Mouse (Mus musculus) neural tube, embryonic 14.5 days (tissue): Measurements from ENCODE around the gene Mmrn2. TPM values are rescaled to one million over a fixed set of nuclear protein-coding genes. Genes with fewer than 3 reads are reported as not detected.
A peak's percentile ranks its signal among the peaks of the same experiment; 100 is the strongest.

Experiments used
- ATAC-seq: fragments of 200-750 bp; cut with Nextera tagmentation; 2 replicates; pipeline ENCODE4 v1.8.0; 2017; ENCODE audit warnings: low read depth, mild to moderate bottlenecking, moderate TSS enrichment, moderate library complexity
- H3K27ac ChIP-seq: fragments of 300-500 bp; sonication (generic); 2 replicates; pipeline ENCODE4 v1.5.1; 2014; ENCODE audit warnings: low read depth, mild to moderate bottlenecking, control low read depth, low read length, moderate library complexity, mixed read lengths
- H3K27me3 ChIP-seq: fragments of 300-500 bp; sonication (generic); 2 replicates; pipeline ENCODE4 v1.6.1; 2014; ENCODE audit warnings: low read length; ENCODE audit not compliant: control insufficient read depth, insufficient read depth
- H3K36me3 ChIP-seq: fragments of 300-500 bp; sonication (generic); 2 replicates; pipeline ENCODE4 v1.6.1; 2014; ENCODE audit warnings: low read length, mixed read lengths; ENCODE audit not compliant: control insufficient read depth, insufficient read depth
- H3K4me1 ChIP-seq: fragments of 300-500 bp; sonication (generic); 2 replicates; pipeline ENCODE4 v1.6.1; 2014; ENCODE audit warnings: low read length; ENCODE audit not compliant: control insufficient read depth, insufficient read depth
- H3K4me2 ChIP-seq: fragments of 300-500 bp; sonication (generic); 2 replicates; pipeline ENCODE4 v1.6.1; 2014; ENCODE audit warnings: mild to moderate bottlenecking, low read depth, low read length, control low read depth
- H3K4me3 ChIP-seq: fragments of 300-500 bp; sonication (generic); 2 replicates; pipeline ENCODE4 v1.5.1; 2014; ENCODE audit warnings: low read depth, low read length, control low read depth, mixed read lengths
- H3K9ac ChIP-seq: fragments of 300-500 bp; sonication (generic); replicated peaks from 2 replicates; pipeline ENCODE4 v1.6.1; 2014; ENCODE audit warnings: low read depth, mild to moderate bottlenecking, control low read depth, low read length, mixed read lengths
- H3K9me3 ChIP-seq: fragments of 300-500 bp; sonication (generic); 2 replicates; pipeline ENCODE4 v1.6.1; 2016; ENCODE audit warnings: low read length; ENCODE audit not compliant: control insufficient read depth
- WGBS: fragments of 180-500 bp; shearing (Covaris S2); extraction: QIAGEN DNeasy Blood & Tissue Kit; methylation state at CpG from one replicate; pipeline ENCODE4 v1.1.7; 2014; 5-methylcytosine and 5-hydroxymethylcytosine counted together
- polyA plus RNA-seq: library from polyadenylated mRNA; unstranded; fragments of >200 nt; fragmentation: Nextera tagmentation; extraction: Ambion mirVana; gene quantifications from 2 replicates; pipeline ENCODE4 v1.2.1, GENCODE M21; 2014

The Mmrn2 gene
- polyA plus RNA-seq, 1 experiment from 2014 or later, result 2.4 TPM

- 50% methylated on average over 11 of the region's 11 CpGs for WGBS
- Histone ChIP-seq H3K27me3 (no peaks in the 10 kb centered on the region), H3K4me2 (no peak overlapping the region), H3K36me3 (no peaks in the 10 kb centered on the region), H3K4me1 (peaks cover 4% of the 10 kb centered on the region), H3K9me3 (no peaks in the 10 kb centered on the region), H3K27ac (no peak overlapping the region), H3K9ac (no peak overlapping the region), H3K4me3 (no peak overlapping the region)
- ATAC-seq, result peak; percentile 32; the same call in 1 of the 2 replicates
These were observed 3.5 kb downstream of the Mmrn2 start for GRCm38 (mm10) chr14:34378560-34379331.

DNA sequence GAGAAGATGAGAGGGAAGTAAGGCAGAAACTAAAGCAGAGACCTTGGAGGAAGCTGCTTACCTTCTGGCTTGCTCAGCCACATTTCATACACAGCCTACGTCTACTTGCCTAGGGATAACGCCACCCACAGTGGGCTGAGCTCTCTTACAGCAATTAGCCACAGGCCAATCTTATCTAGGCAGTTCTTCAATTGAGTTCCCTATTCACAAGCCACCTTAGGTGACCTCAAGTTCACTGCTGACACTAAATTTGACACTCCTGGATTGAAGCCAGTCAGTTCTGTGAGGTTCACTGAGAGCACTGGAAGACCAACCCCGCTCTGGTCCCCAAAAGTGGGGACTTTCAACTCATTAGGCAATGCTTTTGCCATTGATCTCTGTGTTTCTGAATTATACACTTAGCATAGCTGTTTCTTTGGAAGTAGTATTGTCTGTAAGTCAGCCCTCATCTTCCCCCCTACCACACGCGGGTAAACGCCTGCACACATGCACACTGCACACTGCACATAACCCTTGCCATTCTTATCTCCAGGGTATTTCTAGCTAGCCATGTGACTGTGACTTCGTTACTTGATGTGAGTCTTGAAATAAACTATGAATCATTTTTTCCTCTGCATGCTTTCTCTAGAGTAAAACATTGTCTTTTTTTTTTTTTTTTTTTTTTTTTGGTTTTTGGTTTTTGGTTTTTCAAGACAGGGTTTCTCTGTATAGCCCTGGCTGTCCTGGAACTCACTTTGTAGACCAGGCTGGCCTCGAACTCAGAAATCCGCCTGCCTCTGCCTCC is 7.8 kb downstream of the Mmrn2 start:
- WGBS, result 95% methylated on average over 9 of the region's 9 CpGs
- ATAC-seq, result no peak
- Histone ChIP-seq H3K27me3 (no peaks in the 10 kb centered on the region), H3K9me3 (no peaks in the 10 kb centered on the region), H3K4me3 (no peak overlapping the region), H3K4me1 (no peaks in the 10 kb centered on the region), H3K27ac (no peak overlapping the region), H3K4me2 (no peak overlapping the region), H3K9ac (no peak overlapping the region), H3K36me3 (no peaks in the 10 kb centered on the region)

GRCm38 (mm10) chr14:34393295-34393694 is 18.0 kb downstream of the Mmrn2 start:
- no peak overlapping the region for H3K9ac ChIP-seq
- no peak for ATAC-seq
- 60% methylated on average over 4 of the region's 4 CpGs for WGBS
- no peak overlapping the region for H3K4me2 ChIP-seq
- no peaks in the 10 kb centered on the region; the same call in 1 of the 2 replicates for H3K9me3 ChIP-seq
- H3K27ac ChIP-seq, result no peak overlapping the region
- H3K27me3 ChIP-seq, result no peaks in the 10 kb centered on the region
- H3K36me3 ChIP-seq, result no peaks in the 10 kb centered on the region
- H3K4me1 ChIP-seq, result no peaks in the 10 kb centered on the region
- H3K4me3 ChIP-seq, result no peak overlapping the region

- H3K36me3 ChIP-seq, result no peaks in the 10 kb centered on the region
- H3K9ac ChIP-seq, result no peak overlapping the region
- ATAC-seq, result no peak
- no peaks in the 10 kb centered on the region for H3K27me3 ChIP-seq
- no peak overlapping the region for H3K4me3 ChIP-seq
- no peaks in the 10 kb centered on the region; the same call in 1 of the 2 replicates for H3K9me3 ChIP-seq
- no peaks in the 10 kb centered on the region for H3K4me1 ChIP-seq
- H3K27ac ChIP-seq, result no peak overlapping the region
- no peak overlapping the region for H3K4me2 ChIP-seq
- 88% methylated on average over 5 of the region's 5 CpGs for WGBS
These were observed 22.6 kb downstream of the Mmrn2 start for GRCm38 (mm10) chr14:34397871-34398270.

GRCm38 (mm10) chr14:34398901-34399300 is 23.6 kb downstream of the Mmrn2 start:
- no peaks in the 10 kb centered on the region for H3K4me1 ChIP-seq
- H3K9ac ChIP-seq, result no peak overlapping the region
- H3K27ac ChIP-seq, result no peak overlapping the region
- no peaks in the 10 kb centered on the region for H3K36me3 ChIP-seq
- no peak overlapping the region for H3K4me3 ChIP-seq
- no peaks in the 10 kb centered on the region; the same call in 1 of the 2 replicates for H3K9me3 ChIP-seq
- no peak overlapping the region for H3K4me2 ChIP-seq
- no peaks in the 10 kb centered on the region for H3K27me3 ChIP-seq
- 94% methylated on average over 21 of the region's 21 CpGs for WGBS
- ATAC-seq, result no peak

GRCm38 (mm10) chr14:34399301-34399700 is 24.0 kb downstream of the Mmrn2 start:
- no peaks in the 10 kb centered on the region for H3K36me3 ChIP-seq
- no peaks in the 10 kb centered on the region; the same call in 1 of the 2 replicates for H3K9me3 ChIP-seq
- WGBS, result 94% methylated on average over 6 of the region's 6 CpGs
- no peak overlapping the region for H3K9ac ChIP-seq
- no peak for ATAC-seq
- H3K27ac ChIP-seq, result no peak overlapping the region
- no peak overlapping the region for H3K4me3 ChIP-seq
- no peak overlapping the region for H3K4me2 ChIP-seq
- no peaks in the 10 kb centered on the region for H3K4me1 ChIP-seq
- H3K27me3 ChIP-seq, result no peaks in the 10 kb centered on the region

DNA sequence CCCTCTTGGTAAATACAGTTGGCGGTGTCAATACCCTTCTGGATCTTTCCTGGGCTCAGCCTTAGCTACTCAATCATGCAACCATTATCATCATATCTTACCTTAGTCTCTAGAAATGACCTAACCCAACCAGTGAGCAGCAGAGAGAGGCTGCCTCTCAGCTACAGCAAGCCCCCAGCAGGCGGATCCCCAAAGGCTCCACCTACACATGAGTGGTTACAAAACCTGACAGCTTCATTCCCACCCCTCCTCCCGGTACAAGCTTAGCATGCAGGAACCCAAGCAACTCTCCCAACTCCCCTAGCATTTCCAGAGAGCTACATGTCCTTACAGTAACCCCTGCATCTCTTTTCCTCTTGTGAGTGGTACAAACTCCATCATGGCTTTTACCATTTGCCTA is 24.8 kb downstream of the Mmrn2 start:
- Histone ChIP-seq H3K36me3 (no peaks in the 10 kb centered on the region), H3K4me2 (no peak overlapping the region), H3K27ac (no peak overlapping the region), H3K4me1 (no peaks in the 10 kb centered on the region), H3K4me3 (no peak overlapping the region), H3K9me3 (no peaks in the 10 kb centered on the region; the same call in 1 of the 2 replicates), H3K27me3 (no peaks in the 10 kb centered on the region), H3K9ac (no peak overlapping the region)
- ATAC-seq, result no peak
- WGBS, result 98% methylated on average over 3 of the region's 3 CpGs

- Histone ChIP-seq H3K4me3 (no peak overlapping the region), H3K9me3 (no peaks in the 10 kb centered on the region; the same call in 1 of the 2 replicates), H3K4me2 (no peak overlapping the region), H3K27ac (no peak overlapping the region), H3K27me3 (no peaks in the 10 kb centered on the region), H3K9ac (no peak overlapping the region), H3K36me3 (no peaks in the 10 kb centered on the region), H3K4me1 (no peaks in the 10 kb centered on the region)
- WGBS, result 55% methylated on average over 6 of the region's 6 CpGs
- ATAC-seq, result no peak
These were observed 25.9 kb downstream of the Mmrn2 start for GRCm38 (mm10) chr14:34401135-34401534.

DNA sequence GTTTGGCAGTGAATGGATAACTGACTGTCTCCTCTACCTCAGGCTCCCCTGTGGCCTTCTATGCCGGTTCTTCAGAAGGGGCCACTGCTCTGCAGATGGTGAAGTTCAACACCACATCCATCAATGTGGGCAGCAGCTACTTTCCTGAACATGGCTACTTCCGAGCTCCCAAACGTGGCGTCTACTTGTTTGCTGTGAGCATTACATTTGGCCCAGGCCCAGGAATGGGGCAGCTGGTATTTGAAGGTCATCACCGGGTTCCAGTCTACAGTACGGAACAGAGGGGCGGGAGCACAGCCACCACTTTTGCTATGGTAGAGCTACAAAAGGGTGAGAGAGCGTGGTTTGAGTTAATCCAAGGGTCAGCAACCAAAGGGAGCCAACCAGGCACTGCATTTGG is 27.6 kb downstream of the Mmrn2 start:
- H3K27ac ChIP-seq, result no peak overlapping the region
- ATAC-seq, result no peak

More for the DNA sequence above, 27.6 kb downstream of the Mmrn2 start:
- Histone ChIP-seq H3K9ac (no peak overlapping the region), H3K36me3 (peaks cover 5% of the 10 kb centered on the region; the same call in 1 of the 2 replicates), H3K4me3 (no peak overlapping the region), H3K27me3 (no peaks in the 10 kb centered on the region), H3K4me2 (no peak overlapping the region), H3K4me1 (no peaks in the 10 kb centered on the region), H3K9me3 (no peaks in the 10 kb centered on the region; the same call in 1 of the 2 replicates)
- WGBS, result 87% methylated on average over 8 of the region's 8 CpGs
